Mouse (Mus musculus) liver, adult 2 months (tissue): ENCODE results near the gene Qrich2. TPM values are rescaled to one million over a fixed set of nuclear protein-coding genes. Genes with fewer than 3 reads are reported as not detected.
"Not testable (repeated sequence)": the region's sequence is repeated elsewhere in the genome, so short reads cannot be mapped to it uniquely, and the experiment has no call there.

Source experiments
- DNase-seq: peaks from one replicate; pipeline ENCODE4 v3.0.0-alpha.2; 2011; ENCODE audit warnings: low read depth, low spot score; ENCODE audit errors: extremely low read depth
- H3K27ac ChIP-seq: fragments of 200-500 bp; replicated peaks from 2 replicates; pipeline ENCODE4 v1.5.1; 2012; ENCODE audit warnings: low read depth, mild to moderate bottlenecking, control low read depth, inconsistent platforms, low read length; ENCODE audit not compliant: insufficient read depth
- H3K27me3 ChIP-seq: fragments of 200-500 bp; 2 replicates; pipeline ENCODE4 v1.6.1; 2012; ENCODE audit warnings: mild to moderate bottlenecking, moderate library complexity, low read length, inconsistent platforms; ENCODE audit not compliant: control insufficient read depth, insufficient read depth
- H3K36me3 ChIP-seq: fragments of 200-500 bp; 2 replicates; pipeline ENCODE4 v1.6.1; 2012; ENCODE audit warnings: low read length, inconsistent platforms; ENCODE audit not compliant: control insufficient read depth, insufficient read depth
- H3K4me1 ChIP-seq: fragments of 200-500 bp; 2 replicates; pipeline ENCODE4 v1.6.1; 2011; ENCODE audit warnings: low read length; ENCODE audit not compliant: control insufficient read depth, insufficient read depth
- H3K4me3 ChIP-seq: fragments of 200-500 bp; 2 replicates; pipeline ENCODE4 v1.5.1; 2011; ENCODE audit warnings: low read depth, mild to moderate bottlenecking, control low read depth, low read length, moderate library complexity; ENCODE audit not compliant: insufficient read depth
- H3K79me2 ChIP-seq: fragments of 200-500 bp; 2 replicates; pipeline ENCODE4 v1.6.1; 2012; ENCODE audit warnings: inconsistent platforms, mild to moderate bottlenecking, low read length, moderate library complexity; ENCODE audit not compliant: control insufficient read depth, insufficient read depth
- H3K9ac ChIP-seq: fragments of 200-500 bp; 2 replicates; pipeline ENCODE4 v1.6.1; 2012; ENCODE audit warnings: low read depth, mild to moderate bottlenecking, control low read depth, inconsistent platforms, low read length
- CTCF ChIP-seq: fragments of 200-500 bp; IDR thresholded peaks from 2 replicates; pipeline ENCODE4 v1.5.1; 2011; ENCODE audit warnings: low read depth, low read length, control low read depth
- POLR2A ChIP-seq: fragments of 200-500 bp; IDR thresholded peaks from 2 replicates; pipeline ENCODE4 v1.6.1; 2011; ENCODE audit warnings: low read length, control low read depth; ENCODE audit not compliant: insufficient read depth; ENCODE audit errors: extremely low read depth
- WGBS: fragments of 180-500 bp; shearing (Covaris S2); methylation state at CpG from one replicate; pipeline ENCODE4 v1.1.7; 2018; 5-methylcytosine and 5-hydroxymethylcytosine counted together
- polyA plus RNA-seq: library from polyadenylated mRNA; depleted of rRNA; stranded (reverse); fragments of >200 nt; gene quantifications from 2 replicates; pipeline ENCODE4 v1.2.3, GENCODE M21; 2012
- total RNA-seq: library from RNA; depleted of rRNA; stranded (reverse); fragments of >200 nt; gene quantifications from 2 replicates; pipeline ENCODE4 v1.2.3, GENCODE M21; 2014

Gene Qrich2
- total and polyA plus RNA-seq, 2 experiments: 0.11 TPM; not detected in 1

GRCm38 (mm10) chr11:116498596-116498995, 32.6 kb upstream of the Qrich2 start:
- Histone ChIP-seq H3K36me3 (no peaks in the 10 kb centered on the region), H3K9ac (no peak overlapping the region), H3K4me3 (no peak overlapping the region), H3K27ac (no peak overlapping the region), H3K27me3 (no peaks in the 10 kb centered on the region), H3K4me1 (no peaks in the 10 kb centered on the region), H3K79me2 (no peaks in the 10 kb centered on the region)
- DNase-seq: no peak
- WGBS: 40% methylated on average over 33 of the region's 34 CpGs
- TF ChIP-seq POLR2A (no peak), CTCF (no peak)

GRCm38 (mm10) chr11:116497313-116497712, 31.3 kb upstream of the Qrich2 start:
- TF ChIP-seq CTCF (no peak), POLR2A (no peak)
- Histone ChIP-seq H3K36me3 (no peaks in the 10 kb centered on the region), H3K4me3 (no peak overlapping the region), H3K9ac (no peak overlapping the region), H3K27me3 (no peaks in the 10 kb centered on the region), H3K27ac (no peak overlapping the region), H3K4me1 (no peaks in the 10 kb centered on the region), H3K79me2 (no peaks in the 10 kb centered on the region)
- no peak for DNase-seq
- 42% methylated on average over 4 of the region's 4 CpGs for WGBS

GRCm38 (mm10) chr11:116494474-116495174, 28.6 kb upstream of the Qrich2 start:
- no peak overlapping the region for H3K9ac ChIP-seq
- WGBS: 50% methylated on average over 13 of the region's 13 CpGs
- H3K4me1 ChIP-seq: peaks cover 4% of the 10 kb centered on the region

GRCm38 (mm10) chr11:116493795-116494252, 27.8 kb upstream of the Qrich2 start, which contains the start of gene Prpsap1:
Prpsap1 (minus strand) TSS chr11:116494202.
- Histone ChIP-seq H3K4me1 (peaks cover 4% of the 10 kb centered on the region), H3K4me3 (no peak within 1 kb of the TSS), H3K27ac (peak within 1 kb of the TSS; percentile 21; the same call in 1 of the 2 replicates), H3K36me3 (no peaks in the 10 kb centered on the region), H3K9ac (no peak within 1 kb of the TSS), H3K27me3 (no peaks in the 10 kb centered on the region), H3K79me2 (no peaks in the 10 kb centered on the region; the same call in 1 of the 2 replicates)
- TF ChIP-seq CTCF (peak; percentile 89), POLR2A (no peak)
- peak; percentile 62 for DNase-seq
- 33% methylated on average over 4 of the region's 4 CpGs for WGBS

More at GRCm38 (mm10) chr11:116494474-116495174, 28.6 kb upstream of the Qrich2 start:
- no peaks in the 10 kb centered on the region for H3K36me3 ChIP-seq
- H3K79me2 ChIP-seq: no peaks in the 10 kb centered on the region; the same call in 1 of the 2 replicates
- no peak overlapping the region for H3K4me3 ChIP-seq
- no peak overlapping the region for H3K27ac ChIP-seq
- no peaks in the 10 kb centered on the region for H3K27me3 ChIP-seq
- DNase-seq: no peak
- TF ChIP-seq POLR2A (no peak), CTCF (no peak)

- H3K36me3 ChIP-seq: no peaks in the 10 kb centered on the region
- H3K27me3 ChIP-seq: no peaks in the 10 kb centered on the region
- no peak for DNase-seq
- H3K9ac ChIP-seq: no peak overlapping the region
- no peak overlapping the region for H3K4me3 ChIP-seq
- TF ChIP-seq CTCF (no peak), POLR2A (no peak)
- 38% methylated on average over 5 of the region's 5 CpGs for WGBS
- H3K27ac ChIP-seq: no peak overlapping the region
- H3K4me1 ChIP-seq: peaks cover 4% of the 10 kb centered on the region
- H3K79me2 ChIP-seq: no peaks in the 10 kb centered on the region; the same call in 1 of the 2 replicates
Observed at GRCm38 (mm10) chr11:116493191-116493590, 27.1 kb upstream of the Qrich2 start.

- H3K36me3 ChIP-seq, H3K27me3 ChIP-seq, H3K79me2 ChIP-seq, H3K4me3 ChIP-seq, H3K4me1 ChIP-seq, H3K9ac ChIP-seq, DNase-seq, H3K27ac ChIP-seq: not testable (repeated sequence)
- 96% methylated on average over 1 of the region's 1 CpGs for WGBS
Observed at GRCm38 (mm10) chr11:116492507-116492906, 26.5 kb upstream of the Qrich2 start.
